Mouse (Mus musculus) left cerebral cortex, adult 8-10 months (tissue): ENCODE measurements at regions not wholly inside any gene's neighbourhood (a gene's known extent, or its start where the extent isn't known, plus 50 kb on each side); places are given as distances from the start of the nearest gene placed in this dataset.
"Not testable (repeated sequence)": the region's sequence is repeated elsewhere in the genome, so short reads cannot be mapped to it uniquely, and the experiment has no call there.

Source experiments
- DNase-seq, 2 experiments: peaks; one replicate each; pipeline ENCODE4 v3.0.0; 2022; ENCODE audit warnings: low spot score in 2 of 2

DNA sequence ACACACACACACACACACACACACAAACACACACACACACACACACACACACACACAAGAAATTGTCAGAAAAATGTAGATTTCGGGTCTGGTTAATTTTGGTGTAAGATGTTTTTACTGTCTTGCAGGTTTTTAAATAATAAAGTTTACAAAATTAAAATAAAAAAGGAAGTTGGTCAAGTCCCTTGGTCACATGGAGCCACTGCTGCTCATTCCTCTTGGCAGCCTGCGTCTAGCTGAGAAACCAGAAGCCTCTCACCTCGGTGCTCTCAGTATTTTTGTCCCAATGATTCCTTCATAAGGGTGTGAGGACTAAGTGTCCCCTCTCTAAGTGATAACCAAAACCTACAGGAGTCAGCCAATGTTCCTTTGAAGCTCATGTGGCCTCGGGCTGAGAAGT is 76.8 kb upstream of the Smg1 start:
- no peak for DNase-seq

- DNase-seq, result no peak
These were observed 75.1 kb upstream of the Smg1 start for GRCm38 (mm10) chr7:118318432-118319135.

GRCm38 (mm10) chr7:118314886-118315285 is 71.4 kb upstream of the Smg1 start:
- DNase-seq, result not testable (repeated sequence)

DNA sequence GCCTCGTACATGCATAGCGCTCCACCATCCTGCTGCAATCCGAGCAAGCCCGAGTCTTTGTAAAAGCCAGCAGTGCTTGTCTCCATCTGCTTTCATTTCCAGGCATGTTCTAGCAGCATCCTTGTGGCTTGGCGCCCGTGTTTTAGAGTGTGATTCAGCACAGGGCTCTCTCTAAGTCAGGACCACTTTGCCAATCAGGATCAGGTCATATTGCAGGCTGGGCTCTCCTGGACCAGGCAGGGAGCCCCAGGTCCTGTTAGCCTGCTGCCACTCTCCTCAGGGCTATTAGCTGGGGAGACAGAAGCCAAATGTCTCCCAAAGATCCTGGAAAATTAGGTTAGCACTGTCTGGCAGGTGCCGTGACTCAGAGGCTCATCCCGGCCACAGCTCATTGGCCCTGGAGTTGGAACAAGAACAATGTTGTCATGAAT is 70.8 kb upstream of the Smg1 start:
- DNase-seq, result peak; percentile 8 to 39

- DNase-seq, result peak in 1 of 2 experiments; percentile 24
These were observed 70.3 kb upstream of the Smg1 start for GRCm38 (mm10) chr7:118313818-118314217.

DNA sequence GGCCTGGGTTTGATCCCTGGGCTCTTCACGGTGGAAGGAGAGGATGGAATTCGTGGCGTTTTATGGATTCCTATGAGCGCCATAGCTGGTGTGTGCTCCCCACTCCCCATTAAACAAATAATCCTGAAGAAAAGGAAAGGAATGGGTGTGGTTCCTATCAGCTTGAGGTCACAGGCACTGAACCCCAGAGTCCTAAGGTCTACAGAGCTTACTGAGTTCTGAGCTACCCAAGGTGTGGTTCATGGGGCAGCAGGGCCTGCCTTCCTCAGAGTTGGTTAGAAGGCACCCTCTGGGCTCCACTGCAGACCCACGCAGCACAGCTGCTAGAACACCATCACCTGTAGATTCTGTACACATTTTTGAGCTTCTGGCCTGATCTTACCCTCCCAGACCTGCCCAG is 66.3 kb upstream of the Smg1 start:
- DNase-seq, result no peak

DNA sequence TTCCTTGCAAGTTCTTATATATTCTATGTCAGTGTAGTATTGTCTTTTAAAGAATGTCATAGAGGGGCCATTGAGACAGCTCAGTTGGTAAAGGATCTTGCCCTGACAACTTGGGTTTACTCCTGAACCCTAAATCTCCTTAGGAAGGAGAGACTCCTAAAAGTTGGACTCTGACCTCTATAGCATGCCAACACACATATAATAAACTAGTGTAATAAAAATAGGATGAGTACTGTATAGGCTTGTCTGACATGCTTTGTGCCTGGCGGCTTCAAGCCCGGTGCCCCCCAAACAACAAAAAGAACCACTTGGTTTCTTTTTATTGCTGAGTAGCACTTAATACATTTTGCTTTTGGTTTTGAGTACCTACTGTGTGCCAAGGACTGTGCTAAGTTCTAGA is 65.4 kb upstream of the Smg1 start:
- DNase-seq, result no peak

DNA sequence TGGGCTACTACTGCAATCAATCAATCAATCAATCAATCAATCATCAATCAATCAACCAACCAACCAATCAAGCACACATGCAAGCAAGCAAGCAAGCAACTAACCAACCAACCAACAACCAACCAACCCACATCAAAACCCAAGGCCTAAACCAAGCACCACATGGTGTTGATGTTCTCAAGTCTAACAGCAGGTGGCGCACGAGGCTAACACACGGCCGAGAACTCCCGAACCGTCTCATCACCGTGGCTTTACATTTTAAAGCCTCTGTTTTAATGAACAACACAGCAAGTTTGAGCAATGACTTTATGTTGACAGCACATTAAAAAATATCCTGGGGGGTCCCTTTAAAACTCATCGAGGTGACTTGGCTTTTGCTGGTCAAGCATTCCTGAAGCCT is 61.3 kb upstream of the Smg1 start:
- peak; percentile 23 to 70 for DNase-seq

DNA sequence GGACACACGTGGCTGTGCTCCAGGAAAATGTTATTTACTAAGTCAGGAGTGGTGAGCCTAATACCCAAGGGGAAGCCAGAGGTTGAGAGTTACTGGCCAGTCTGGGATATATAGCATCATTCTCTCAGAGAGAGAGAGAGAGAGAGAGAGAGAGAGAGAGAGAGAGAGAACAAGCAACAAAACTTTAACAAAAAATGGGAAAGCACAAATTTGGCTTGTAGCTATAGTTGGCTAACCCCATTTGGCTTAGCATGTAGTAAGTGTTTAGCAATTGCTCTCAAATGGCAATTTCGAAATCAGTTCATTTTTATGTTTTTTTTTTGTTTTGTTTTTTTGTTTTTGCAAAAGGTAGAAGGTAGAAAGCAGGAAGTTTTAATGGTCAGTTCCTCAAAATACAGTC is 60.9 kb upstream of the Smg1 start:
- DNase-seq, result no peak

GRCm38 (mm10) chr7:118303921-118304320 is 60.5 kb upstream of the Smg1 start:
- no peak for DNase-seq

DNA sequence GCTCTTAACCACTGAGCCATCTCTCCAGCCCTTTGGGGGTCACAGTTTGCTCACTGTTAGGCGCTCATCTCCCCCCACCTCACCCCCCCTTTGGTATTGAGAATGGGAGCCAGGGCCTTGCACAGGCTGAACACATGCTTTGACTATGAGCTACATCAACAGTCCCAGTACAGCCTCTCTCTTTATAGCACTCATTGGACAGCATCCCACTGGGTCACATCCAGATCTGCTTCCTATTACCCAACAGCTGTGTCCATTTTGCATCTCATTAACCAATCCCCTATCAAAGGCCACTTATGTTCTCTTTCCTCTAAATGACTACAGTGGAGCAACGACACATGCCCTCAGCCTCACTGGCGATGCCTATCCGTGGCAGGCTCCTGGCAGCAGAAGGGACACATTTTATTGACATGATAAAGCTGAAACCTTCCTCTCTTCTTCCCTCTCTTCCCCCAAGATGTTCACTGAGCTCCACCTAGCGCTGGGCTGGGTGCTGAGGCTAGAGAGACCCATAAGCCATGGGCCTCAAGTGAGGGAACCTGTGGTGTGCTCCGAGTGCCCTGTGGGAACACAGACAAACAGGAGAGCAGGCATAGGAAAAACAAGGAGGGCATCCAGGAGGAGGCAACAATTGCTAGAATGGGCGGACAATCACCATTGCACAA is 57.3 kb upstream of the Smg1 start:
- peak in 1 of 2 experiments; percentile 51 for DNase-seq

DNA sequence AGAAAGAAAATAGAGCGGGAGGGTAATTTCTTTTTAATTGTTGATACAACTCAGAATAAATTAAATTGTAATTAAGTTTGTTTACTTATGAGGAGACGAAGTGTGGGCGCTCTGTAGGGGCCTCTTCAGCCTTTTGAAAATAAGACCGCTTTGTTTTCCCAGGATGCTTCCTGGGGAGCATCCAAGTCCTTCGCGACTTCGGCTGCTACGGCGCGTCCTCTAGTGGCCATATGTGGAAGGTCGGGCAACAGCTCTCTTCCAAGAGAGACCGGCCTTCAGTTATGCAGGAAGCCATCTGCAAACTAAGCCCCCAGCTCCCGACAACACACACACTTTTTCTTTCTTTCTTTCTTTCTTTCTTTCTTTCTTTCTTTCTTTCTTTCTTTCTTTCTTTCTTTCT is 54.1 kb upstream of the Smg1 start:
- DNase-seq, result peak; percentile 48 to 74

- DNase-seq, result no peak
These were observed 53.5 kb upstream of the Smg1 start for GRCm38 (mm10) chr7:118296856-118297518.

DNA sequence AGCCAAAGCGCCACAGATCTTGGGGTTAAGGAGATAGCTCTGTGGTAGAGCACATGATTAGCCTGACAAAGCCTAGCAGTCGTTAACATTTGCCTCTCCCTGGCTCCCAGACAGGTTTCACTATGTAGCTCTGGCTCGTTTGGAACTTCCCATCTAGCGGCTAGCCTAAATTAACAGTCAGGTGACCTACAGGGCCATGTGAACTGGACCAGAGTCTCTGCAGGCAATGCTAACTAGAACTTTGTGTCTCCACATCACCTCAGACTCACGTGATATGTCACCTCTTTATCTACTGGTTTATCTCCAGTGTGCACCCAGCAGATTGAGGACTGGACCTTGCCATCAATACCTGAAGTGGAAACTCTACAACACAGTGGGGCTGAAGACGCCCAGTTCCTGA is 52.4 kb upstream of the Smg1 start:
- no peak for DNase-seq

- no peak for DNase-seq
These were observed 51.8 kb upstream of the Smg1 start for GRCm38 (mm10) chr7:118295275-118295674.

- no peak for DNase-seq
These were observed 51.2 kb upstream of the Smg1 start for GRCm38 (mm10) chr7:118294637-118295036.
